Mouse (Mus musculus) left cerebral cortex, postnatal 4 days (tissue): ENCODE data around the gene Asap2. TPM values are rescaled to one million over a fixed set of nuclear protein-coding genes. Genes with fewer than 3 reads are reported as not detected.

Experiments used
- DNase-seq: peaks from one replicate; pipeline ENCODE4 v3.0.0-alpha.2; 2022
- intact Hi-C: fragments of 180-260 bp; cut with DNase I; formaldehyde crosslinking; loops from one replicate; pipeline ENCODE4 v1.15.1; 2025
- total RNA-seq, 2 experiments: library from RNA; stranded (reverse); gene quantifications; 2 replicates each; pipeline ENCODE4 v1.2.3; 2021

The Asap2 gene
- total RNA-seq, 2 experiments from 2014 or later, result 39.4 to 40.6 TPM

- intact Hi-C loops, result loop anchor here (2.0 kb wide), 1 partner anchor 19 kb away; no protein-coding TSS in a partner anchor
- DNase-seq, result no peak
These were observed 173.4 kb downstream of the Asap2 start for GRCm38 (mm10) chr12:21163706-21164105.

GRCm38 (mm10) chr12:21164251-21164650 lies 174.0 kb downstream of the Asap2 start:
- DNase-seq, result no peak
- intact Hi-C loops, result no loop called here

GRCm38 (mm10) chr12:21165157-21165556 lies 174.9 kb downstream of the Asap2 start:
- no peak for DNase-seq
- intact Hi-C loops, result no loop called here

GRCm38 (mm10) chr12:21165891-21166342 lies 175.7 kb downstream of the Asap2 start:
- no peak for DNase-seq
- intact Hi-C loops, result no loop called here

GRCm38 (mm10) chr12:21166884-21167575 lies 176.8 kb downstream of the Asap2 start:
- DNase-seq, result no peak
- intact Hi-C loops, result no loop called here

- no peak for DNase-seq
- intact Hi-C loops, result no loop called here
These were observed 177.5 kb downstream of the Asap2 start for GRCm38 (mm10) chr12:21167741-21168140.

- intact Hi-C loops, result no loop called here
These were observed 177.9 kb downstream of the Asap2 start for GRCm38 (mm10) chr12:21168149-21168548.

GRCm38 (mm10) chr12:21171776-21172490 lies 181.7 kb downstream of the Asap2 start:
- intact Hi-C loops, result no loop called here
- no peak for DNase-seq

More at GRCm38 (mm10) chr12:21168149-21168548, 177.9 kb downstream of the Asap2 start:
- DNase-seq, result no peak

- no peak for DNase-seq
- intact Hi-C loops, result no loop called here
These were observed 183.7 kb downstream of the Asap2 start for GRCm38 (mm10) chr12:21173847-21174412.

- DNase-seq, result no peak
- intact Hi-C loops, result no loop called here
These were observed 186.1 kb downstream of the Asap2 start for GRCm38 (mm10) chr12:21176399-21176798.

- DNase-seq, result no peak
- intact Hi-C loops, result no loop called here
These were observed 187.0 kb downstream of the Asap2 start for GRCm38 (mm10) chr12:21177123-21177698.

- DNase-seq, result no peak
- intact Hi-C loops, result no loop called here
These were observed 189.8 kb downstream of the Asap2 start for GRCm38 (mm10) chr12:21180091-21180490.

GRCm38 (mm10) chr12:21182786-21183185 lies 192.5 kb downstream of the Asap2 start:
- intact Hi-C loops, result loop anchor here (2.0 kb wide), 1 partner anchor 20 kb away; no protein-coding TSS in a partner anchor

GRCm38 (mm10) chr12:21183321-21183720 lies 193.1 kb downstream of the Asap2 start:
- no peak for DNase-seq
- intact Hi-C loops, result loop anchor here (2.0 kb wide), 1 partner anchor 21 kb away; no protein-coding TSS in a partner anchor

More at GRCm38 (mm10) chr12:21182786-21183185, 192.5 kb downstream of the Asap2 start:
- DNase-seq, result no peak

GRCm38 (mm10) chr12:21186145-21186544 lies 195.9 kb downstream of the Asap2 start:
- intact Hi-C loops, result no loop called here
- no peak for DNase-seq

GRCm38 (mm10) chr12:21188880-21189279 lies 198.6 kb downstream of the Asap2 start:
- intact Hi-C loops, result no loop called here
- DNase-seq, result no peak

GRCm38 (mm10) chr12:21191546-21191945 lies 201.3 kb downstream of the Asap2 start:
- intact Hi-C loops, result no loop called here

GRCm38 (mm10) chr12:21195497-21195896 lies 205.2 kb downstream of the Asap2 start:
- intact Hi-C loops, result no loop called here
- no peak for DNase-seq

More at GRCm38 (mm10) chr12:21191546-21191945, 201.3 kb downstream of the Asap2 start:
- no peak for DNase-seq

- no peak for DNase-seq
- intact Hi-C loops, result no loop called here
These were observed 206.2 kb downstream of the Asap2 start for GRCm38 (mm10) chr12:21196420-21196819.

- intact Hi-C loops, result loop anchor here (10.0 kb wide), 1 partner anchor 66 kb away; no protein-coding TSS in a partner anchor
- no peak for DNase-seq
These were observed 210.4 kb downstream of the Asap2 start for GRCm38 (mm10) chr12:21200613-21201012.
